Mouse (Mus musculus): ENCODE results near the gene Crebbp. TPM values are rescaled to one million over a fixed set of nuclear protein-coding genes. Genes with fewer than 3 reads are reported as not detected.
A peak's percentile ranks its signal among the peaks of the same experiment; 100 is the strongest.

Crebbp gene
- polyA plus RNA-seq, 1 experiment from 2014 or later, result 14.8 TPM

DNA sequence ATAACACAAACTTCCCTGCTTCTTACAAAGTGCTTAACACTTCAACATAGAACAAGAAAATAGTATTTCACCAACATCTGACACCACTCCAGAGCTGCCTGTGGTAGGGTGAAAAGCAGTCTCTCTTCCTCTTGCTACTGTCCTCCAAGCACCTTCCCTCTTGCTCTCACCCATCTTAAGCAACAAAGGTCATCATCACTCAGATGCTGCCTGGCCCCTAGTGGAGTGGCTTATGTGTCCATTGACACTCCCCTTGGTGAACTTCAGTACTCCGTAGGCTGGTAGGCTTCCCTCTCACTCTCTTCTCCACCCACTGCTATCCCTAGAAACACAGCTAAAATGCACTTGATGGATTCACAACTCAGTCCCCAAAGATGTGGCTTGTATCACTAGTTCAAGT, 3.5 kb downstream of the Crebbp start:
- Histone ChIP-seq H3K36me3 (ENCODE audit: control insufficient read depth, insufficient read depth, low read length) (no peaks in the 10 kb centered on the region), H3K9me3 (ENCODE audit: control insufficient read depth, low read length) (no peaks in the 10 kb centered on the region), H3K27me3 (ENCODE audit: control insufficient read depth, insufficient read depth, low read length) (no peaks in the 10 kb centered on the region), H3K9ac (ENCODE audit: low read length) (no peak overlapping the region), H3K27ac (replicated peaks) (no peak overlapping the region), H3K4me2 (replicated peaks; ENCODE audit: low read depth) (no peak overlapping the region), H3K4me1 (replicated peaks; ENCODE audit: control insufficient read depth, insufficient read depth) (peaks cover 3% of the 10 kb centered on the region; the same call in 1 of the 2 replicates), H3K4me3 (ENCODE audit: low read depth, low read length) (no peak overlapping the region)
- no peak for ATAC-seq (ENCODE audit: low FRiP score, low TSS enrichment)
- DNase-seq (ENCODE audit: low spot score), result no peak
- TF ChIP-seq EP300 (optimal IDR thresholded peaks at IDR 0.05) (no peak), CTCF (IDR thresholded peaks at IDR 0.05; ENCODE audit: low read depth) (no peak)
- 44% methylated on average over 1 of the region's 1 CpGs for WGBS

DNA sequence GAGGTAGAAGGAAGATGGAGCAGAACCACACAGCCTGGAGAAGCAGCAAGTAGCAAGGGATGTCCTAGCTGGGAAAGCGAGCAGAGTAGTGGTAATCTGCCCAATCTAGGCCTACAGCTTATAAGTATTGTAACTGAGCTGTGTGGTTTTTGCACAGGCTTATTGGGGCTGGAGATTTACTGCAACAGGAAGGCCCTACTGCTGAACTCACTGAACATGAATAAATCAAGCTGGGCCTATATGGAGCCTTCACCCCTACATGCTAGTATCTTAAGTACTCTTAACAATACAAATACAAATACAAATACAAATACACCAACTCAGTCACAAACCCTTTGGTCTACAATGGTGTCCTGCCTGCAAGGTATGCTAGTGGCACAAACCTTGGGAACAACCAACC, 10.2 kb downstream of the Crebbp start:
- no peaks in the 10 kb centered on the region for H3K27me3 ChIP-seq (ENCODE audit: control insufficient read depth, insufficient read depth, low read length)
- ATAC-seq (ENCODE audit: low FRiP score, low TSS enrichment) (no peak), DNase-seq (ENCODE audit: low spot score) (no peak)
- H3K36me3 ChIP-seq (ENCODE audit: control insufficient read depth, insufficient read depth, low read length), result no peaks in the 10 kb centered on the region
- H3K4me3 ChIP-seq (ENCODE audit: low read depth, low read length), result no peak overlapping the region
- no peaks in the 10 kb centered on the region for H3K9me3 ChIP-seq (ENCODE audit: control insufficient read depth, low read length)
- no peak overlapping the region for H3K9ac ChIP-seq (ENCODE audit: low read length)
- TF ChIP-seq CTCF (IDR thresholded peaks at IDR 0.05; ENCODE audit: low read depth) (no peak), EP300 (optimal IDR thresholded peaks at IDR 0.05) (no peak)
- H3K4me1 ChIP-seq (replicated peaks; ENCODE audit: control insufficient read depth, insufficient read depth), result no peaks in the 10 kb centered on the region
- 100% methylated on average over 1 of the region's 1 CpGs for WGBS
- H3K27ac ChIP-seq (replicated peaks), result no peak overlapping the region
- H3K4me2 ChIP-seq (replicated peaks; ENCODE audit: low read depth), result no peak overlapping the region

DNA sequence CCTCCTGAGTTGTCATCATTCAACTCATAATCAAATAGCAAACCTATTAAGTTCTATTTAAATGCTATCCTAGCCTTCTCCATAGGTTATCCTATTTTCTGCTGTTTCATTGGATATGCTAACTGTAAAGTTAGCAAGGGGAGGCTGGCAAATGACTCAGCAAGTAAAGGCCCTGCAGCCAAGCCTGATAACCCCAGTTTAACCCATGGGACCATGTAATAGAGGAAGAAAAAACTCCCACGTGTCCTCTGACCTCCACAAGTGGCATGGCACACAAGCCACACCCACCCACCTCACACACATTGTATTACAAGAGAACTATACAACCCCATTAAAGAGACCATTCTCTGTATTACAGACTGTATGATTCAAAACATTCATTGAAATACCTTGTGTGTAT, 13.8 kb downstream of the Crebbp start:
- DNase-seq (ENCODE audit: low spot score), result no peak
- 31% methylated on average over 1 of the region's 1 CpGs for WGBS
- H3K9ac ChIP-seq (ENCODE audit: low read length), result no peak overlapping the region
- peak; percentile 65; the same call in 1 of the 2 replicates for ATAC-seq (ENCODE audit: low FRiP score, low TSS enrichment)
- H3K4me1 ChIP-seq (replicated peaks; ENCODE audit: control insufficient read depth, insufficient read depth), result no peaks in the 10 kb centered on the region
- no peaks in the 10 kb centered on the region for H3K27me3 ChIP-seq (ENCODE audit: control insufficient read depth, insufficient read depth, low read length)
- H3K36me3 ChIP-seq (ENCODE audit: control insufficient read depth, insufficient read depth, low read length), result no peaks in the 10 kb centered on the region
- H3K9me3 ChIP-seq (ENCODE audit: control insufficient read depth, low read length), result no peaks in the 10 kb centered on the region
- H3K4me3 ChIP-seq (ENCODE audit: low read depth, low read length), result no peak overlapping the region
- no peak overlapping the region for H3K4me2 ChIP-seq (replicated peaks; ENCODE audit: low read depth)
- no peak overlapping the region for H3K27ac ChIP-seq (replicated peaks)
- no peak for TF ChIP-seq EP300 (optimal IDR thresholded peaks at IDR 0.05)
- no peak for TF ChIP-seq CTCF (IDR thresholded peaks at IDR 0.05; ENCODE audit: low read depth)

DNA sequence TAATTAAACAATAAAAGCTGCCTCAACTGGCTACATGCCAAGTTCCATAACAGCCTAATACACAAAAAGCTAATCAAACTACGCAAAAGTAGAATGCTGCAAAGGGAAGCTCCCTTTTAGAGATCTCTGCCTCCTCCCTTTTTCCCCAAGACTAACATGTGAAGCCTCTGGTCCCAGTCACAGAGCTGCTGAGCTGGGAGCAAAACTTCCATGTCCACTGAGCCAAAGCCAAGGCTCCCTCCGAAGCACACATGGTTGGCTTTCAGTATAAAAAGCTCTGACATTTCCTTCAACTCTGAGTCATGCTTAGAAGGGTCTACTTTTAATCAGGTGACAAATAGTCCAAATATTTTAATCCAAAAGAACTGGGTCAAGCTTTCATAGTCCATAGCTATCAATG, 14.2 kb downstream of the Crebbp start:
- 26% methylated on average over 2 of the region's 2 CpGs for WGBS
- Histone ChIP-seq H3K4me2 (replicated peaks; ENCODE audit: low read depth) (no peak overlapping the region), H3K9ac (ENCODE audit: low read length) (no peak overlapping the region), H3K36me3 (ENCODE audit: control insufficient read depth, insufficient read depth, low read length) (no peaks in the 10 kb centered on the region), H3K4me3 (ENCODE audit: low read depth, low read length) (no peak overlapping the region), H3K4me1 (replicated peaks; ENCODE audit: control insufficient read depth, insufficient read depth) (no peaks in the 10 kb centered on the region), H3K27ac (replicated peaks) (no peak overlapping the region), H3K9me3 (ENCODE audit: control insufficient read depth, low read length) (no peaks in the 10 kb centered on the region), H3K27me3 (ENCODE audit: control insufficient read depth, insufficient read depth, low read length) (no peaks in the 10 kb centered on the region)
- TF ChIP-seq CTCF (IDR thresholded peaks at IDR 0.05; ENCODE audit: low read depth) (no peak), EP300 (optimal IDR thresholded peaks at IDR 0.05) (no peak)
- DNase-seq (ENCODE audit: low spot score), result no peak
- peak; percentile 53; the same call in 1 of the 2 replicates for ATAC-seq (ENCODE audit: low FRiP score, low TSS enrichment)

DNA sequence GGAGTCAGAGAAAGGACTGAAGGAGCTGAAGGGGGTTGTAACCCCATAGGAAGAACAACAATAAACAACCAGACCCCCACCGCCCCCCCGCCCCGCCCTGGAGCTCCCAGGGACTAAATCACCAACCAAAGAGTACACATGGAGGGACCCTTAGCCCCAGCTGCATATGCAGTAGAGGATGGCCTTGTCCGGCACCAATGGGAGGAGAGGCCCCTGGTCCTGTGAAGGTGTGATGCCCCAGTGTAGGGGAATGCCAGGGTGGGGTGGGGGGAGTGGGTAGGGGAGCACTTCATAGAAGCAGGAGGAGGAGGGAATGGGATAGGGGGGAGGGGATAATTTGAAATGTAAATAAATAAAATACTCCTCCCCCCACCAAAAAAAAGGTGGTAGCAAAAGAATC, 15.8 kb downstream of the Crebbp start:
- H3K9me3 ChIP-seq (ENCODE audit: control insufficient read depth, low read length), result no peaks in the 10 kb centered on the region
- no peak for DNase-seq (ENCODE audit: low spot score)
- no peak overlapping the region for H3K4me2 ChIP-seq (replicated peaks; ENCODE audit: low read depth)
- no peaks in the 10 kb centered on the region for H3K4me1 ChIP-seq (replicated peaks; ENCODE audit: control insufficient read depth, insufficient read depth)
- WGBS, result 96% methylated on average over 4 of the region's 4 CpGs
- H3K27ac ChIP-seq (replicated peaks), result no peak overlapping the region
- no peak overlapping the region for H3K9ac ChIP-seq (ENCODE audit: low read length)
- no peak for ATAC-seq (ENCODE audit: low FRiP score, low TSS enrichment)
- H3K27me3 ChIP-seq (ENCODE audit: control insufficient read depth, insufficient read depth, low read length), result no peaks in the 10 kb centered on the region
- no peak for TF ChIP-seq EP300 (optimal IDR thresholded peaks at IDR 0.05)
- no peak for TF ChIP-seq CTCF (IDR thresholded peaks at IDR 0.05; ENCODE audit: low read depth)
- no peaks in the 10 kb centered on the region for H3K36me3 ChIP-seq (ENCODE audit: control insufficient read depth, insufficient read depth, low read length)
- H3K4me3 ChIP-seq (ENCODE audit: low read depth, low read length), result no peak overlapping the region

DNA sequence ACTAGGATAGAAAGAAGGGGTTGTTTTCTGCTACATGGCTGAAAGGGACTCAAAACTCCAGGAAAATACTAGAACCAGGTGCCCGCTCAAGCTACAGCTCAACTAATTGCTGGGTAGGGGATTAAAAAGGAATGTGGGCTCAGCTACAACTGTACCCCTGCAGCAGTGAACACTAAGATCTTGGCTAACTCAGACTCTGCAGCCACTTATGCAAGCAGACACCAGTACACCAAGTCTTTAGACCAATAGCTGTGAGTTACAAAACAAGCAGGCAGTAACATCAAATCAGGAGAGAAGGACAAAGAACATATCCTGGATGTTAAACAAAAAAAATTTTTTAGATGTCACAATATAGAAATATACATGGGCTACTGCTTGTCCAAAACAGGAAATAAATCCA, 23.6 kb downstream of the Crebbp start:
- H3K4me3 ChIP-seq (ENCODE audit: low read depth, low read length), result no peak overlapping the region
- DNase-seq (ENCODE audit: low spot score) (no peak), ATAC-seq (ENCODE audit: low FRiP score, low TSS enrichment) (no peak)
- no peak for TF ChIP-seq EP300 (optimal IDR thresholded peaks at IDR 0.05)
- TF ChIP-seq CTCF (IDR thresholded peaks at IDR 0.05; ENCODE audit: low read depth), result no peak
- H3K27ac ChIP-seq (replicated peaks), result no peak overlapping the region
- no peaks in the 10 kb centered on the region for H3K4me1 ChIP-seq (replicated peaks; ENCODE audit: control insufficient read depth, insufficient read depth)
- no peaks in the 10 kb centered on the region for H3K9me3 ChIP-seq (ENCODE audit: control insufficient read depth, low read length)
- no peaks in the 10 kb centered on the region for H3K27me3 ChIP-seq (ENCODE audit: control insufficient read depth, insufficient read depth, low read length)
- WGBS, result 78% methylated on average over 1 of the region's 1 CpGs
- H3K9ac ChIP-seq (ENCODE audit: low read length), result no peak overlapping the region
- H3K4me2 ChIP-seq (replicated peaks; ENCODE audit: low read depth), result no peak overlapping the region
- H3K36me3 ChIP-seq (ENCODE audit: control insufficient read depth, insufficient read depth, low read length), result no peaks in the 10 kb centered on the region

Measured in stomach, postnatal 0 days (tissue).